Mouse (Mus musculus) heart, embryonic 16.5 days (tissue): ENCODE measurements around the gene Dstn. TPM values are rescaled to one million over a fixed set of nuclear protein-coding genes. Genes with fewer than 3 reads are reported as not detected.

Experiments
- ATAC-seq: fragments of 200-750 bp; cut with Nextera tagmentation; replicated peaks from 2 replicates; pipeline ENCODE4 v1.8.0; 2017; ENCODE audit warnings: moderate number of reproducible peaks; ENCODE audit not compliant: insufficient read depth, low FRiP score; ENCODE audit errors: extremely low read depth
- H3K27ac ChIP-seq: fragments of 300-500 bp; sonication (generic); 2 replicates; pipeline ENCODE4 v1.5.1; 2014; ENCODE audit warnings: mild to moderate bottlenecking, low read length, control low read depth, moderate library complexity
- H3K27me3 ChIP-seq: fragments of 300-500 bp; sonication (generic); 2 replicates; pipeline ENCODE4 v1.6.1; 2014; ENCODE audit warnings: low read length, mixed read lengths; ENCODE audit not compliant: control insufficient read depth, insufficient read depth
- H3K36me3 ChIP-seq: fragments of 300-500 bp; sonication (generic); 2 replicates; pipeline ENCODE4 v1.6.1; 2014; ENCODE audit not compliant: control insufficient read depth, insufficient read depth
- H3K4me1 ChIP-seq: fragments of 300-500 bp; sonication (generic); 2 replicates; pipeline ENCODE4 v1.6.1; 2014; ENCODE audit warnings: low read length, mixed read lengths; ENCODE audit not compliant: control insufficient read depth, insufficient read depth
- H3K4me2 ChIP-seq: fragments of 300-500 bp; sonication (generic); 2 replicates; pipeline ENCODE4 v1.6.1; 2014; ENCODE audit warnings: low read depth, mild to moderate bottlenecking, control low read depth, low read length
- H3K4me3 ChIP-seq: fragments of 300-500 bp; sonication (generic); 2 replicates; pipeline ENCODE4 v1.5.1; 2014; ENCODE audit warnings: mild to moderate bottlenecking, control low read depth, low read length
- H3K9ac ChIP-seq: fragments of 300-500 bp; sonication (generic); 2 replicates; pipeline ENCODE4 v1.6.1; 2014; ENCODE audit warnings: low read length, control low read depth
- H3K9me3 ChIP-seq: fragments of 300-500 bp; sonication (generic); replicated peaks from 2 replicates; pipeline ENCODE4 v1.6.1; 2016; ENCODE audit warnings: low read length; ENCODE audit not compliant: control insufficient read depth
- WGBS: fragments of 180-500 bp; shearing (Covaris S2); extraction: QIAGEN DNeasy Blood & Tissue Kit; methylation state at CpG from one replicate; pipeline ENCODE4 v1.1.7; 2014; 5-methylcytosine and 5-hydroxymethylcytosine counted together
- polyA plus RNA-seq: library from polyadenylated mRNA; unstranded; fragments of >200 nt; fragmentation: Nextera tagmentation; extraction: Ambion mirVana; gene quantifications from 2 replicates; pipeline ENCODE4 v1.2.1, GENCODE M21; 2015

The Dstn gene
- polyA plus RNA-seq: 853 and 944 TPM in 2 replicates

- Histone ChIP-seq H3K9ac (peak within 1 kb of the TSS; percentile 97), H3K36me3 (no peaks in the 10 kb centered on the region), H3K27me3 (no peaks in the 10 kb centered on the region), H3K4me1 (peaks cover 24% of the 10 kb centered on the region), H3K4me2 (peak within 1 kb of the TSS; percentile 77), H3K9me3 (no peaks in the 10 kb centered on the region), H3K27ac (peak within 1 kb of the TSS; percentile 99), H3K4me3 (peak within 1 kb of the TSS; percentile 86)
- under 1% methylated on average over 71 of the region's 71 CpGs for WGBS
- peak; percentile 94 for ATAC-seq
Measured at GRCm38 (mm10) chr2:143914760-143915599, at the start of gene Dstn. Dstn (plus strand) TSS chr2:143915320.

- WGBS: under 1% methylated on average over 6 of the region's 6 CpGs
- H3K4me3 ChIP-seq: no peak overlapping the region
- H3K4me2 ChIP-seq: peak overlapping the region; percentile 30; the same call in 1 of the 2 replicates
- no peak for ATAC-seq
- H3K27ac ChIP-seq: no peak overlapping the region
- no peaks in the 10 kb centered on the region for H3K36me3 ChIP-seq
- peaks cover 23% of the 10 kb centered on the region for H3K4me1 ChIP-seq
- no peak overlapping the region for H3K9ac ChIP-seq
- no peaks in the 10 kb centered on the region for H3K27me3 ChIP-seq
- no peaks in the 10 kb centered on the region for H3K9me3 ChIP-seq
Measured at GRCm38 (mm10) chr2:143867326-143867725, 47.8 kb upstream of the Dstn start.

GRCm38 (mm10) chr2:143870936-143871688, 44.0 kb upstream of the Dstn start:
- Histone ChIP-seq H3K9ac (peak overlapping the region; percentile 46), H3K4me2 (peak overlapping the region; percentile 47), H3K4me1 (peaks cover 19% of the 10 kb centered on the region), H3K36me3 (no peaks in the 10 kb centered on the region), H3K27me3 (no peaks in the 10 kb centered on the region), H3K4me3 (peak overlapping the region; percentile 4; the same call in 1 of the 2 replicates), H3K27ac (peak overlapping the region; percentile 83), H3K9me3 (no peaks in the 10 kb centered on the region)
- ATAC-seq: peak; percentile 89
- WGBS: 12% methylated on average over 10 of the region's 10 CpGs

GRCm38 (mm10) chr2:143876026-143876425, 39.1 kb upstream of the Dstn start:
- no peak for ATAC-seq
- H3K4me1 ChIP-seq: peaks cover 17% of the 10 kb centered on the region
- no peaks in the 10 kb centered on the region for H3K9me3 ChIP-seq
- no peak overlapping the region for H3K4me2 ChIP-seq
- no peaks in the 10 kb centered on the region for H3K27me3 ChIP-seq
- H3K9ac ChIP-seq: no peak overlapping the region
- peak overlapping the region; percentile 6; the same call in 1 of the 2 replicates for H3K27ac ChIP-seq
- H3K36me3 ChIP-seq: no peaks in the 10 kb centered on the region
- H3K4me3 ChIP-seq: no peak overlapping the region
- WGBS: 36% methylated on average over 1 of the region's 1 CpGs

- no peak overlapping the region for H3K9ac ChIP-seq
- H3K9me3 ChIP-seq: no peaks in the 10 kb centered on the region
- H3K4me3 ChIP-seq: no peak overlapping the region
- no peaks in the 10 kb centered on the region for H3K27me3 ChIP-seq
- no peak overlapping the region for H3K27ac ChIP-seq
- WGBS: 59% methylated on average over 4 of the region's 4 CpGs
- no peaks in the 10 kb centered on the region for H3K36me3 ChIP-seq
- H3K4me2 ChIP-seq: no peak overlapping the region
- H3K4me1 ChIP-seq: peaks cover 10% of the 10 kb centered on the region
- no peak for ATAC-seq
Measured at GRCm38 (mm10) chr2:143876929-143877632, 38.0 kb upstream of the Dstn start.

- 86% methylated on average over 6 of the region's 6 CpGs for WGBS
Measured at GRCm38 (mm10) chr2:143879311-143879710, 35.8 kb upstream of the Dstn start.

GRCm38 (mm10) chr2:143882002-143882401, 33.1 kb upstream of the Dstn start:
- Histone ChIP-seq H3K36me3 (no peaks in the 10 kb centered on the region), H3K4me2 (no peak overlapping the region), H3K27me3 (no peaks in the 10 kb centered on the region), H3K9ac (no peak overlapping the region), H3K4me1 (0 out of 2 replicates have a peak, but pooled peaks cover 3% of the 10 kb centered on the region), H3K4me3 (no peak overlapping the region), H3K9me3 (no peaks in the 10 kb centered on the region), H3K27ac (no peak overlapping the region)
- ATAC-seq: no peak
- WGBS: 89% methylated on average over 4 of the region's 4 CpGs

More at GRCm38 (mm10) chr2:143879311-143879710, 35.8 kb upstream of the Dstn start:
- Histone ChIP-seq H3K9me3 (no peaks in the 10 kb centered on the region), H3K27ac (no peak overlapping the region), H3K36me3 (no peaks in the 10 kb centered on the region), H3K9ac (no peak overlapping the region), H3K4me3 (no peak overlapping the region), H3K4me1 (peaks cover 7% of the 10 kb centered on the region), H3K27me3 (no peaks in the 10 kb centered on the region), H3K4me2 (no peak overlapping the region)
- no peak for ATAC-seq

- WGBS: 54% methylated on average over 10 of the region's 10 CpGs
- H3K27me3 ChIP-seq: no peaks in the 10 kb centered on the region
- H3K4me3 ChIP-seq: no peak overlapping the region
- H3K9me3 ChIP-seq: no peaks in the 10 kb centered on the region
- ATAC-seq: no peak
- no peak overlapping the region for H3K9ac ChIP-seq
- no peaks in the 10 kb centered on the region for H3K4me1 ChIP-seq
- no peaks in the 10 kb centered on the region for H3K36me3 ChIP-seq
- H3K27ac ChIP-seq: no peak overlapping the region
- no peak overlapping the region for H3K4me2 ChIP-seq
Measured at GRCm38 (mm10) chr2:143882606-143883288, 32.4 kb upstream of the Dstn start.
